Mouse (Mus musculus) limb, embryonic 11.5 days (tissue): ENCODE data around the gene Gm5936. TPM values are rescaled to one million over a fixed set of nuclear protein-coding genes. Genes with fewer than 3 reads are reported as not detected.
"Not testable (repeated sequence)": the region's sequence is repeated elsewhere in the genome, so short reads cannot be mapped to it uniquely, and the experiment has no call there.

Experiments used
- ATAC-seq: fragments of 200-750 bp; cut with Nextera tagmentation; 2 replicates; pipeline ENCODE4 v1.8.0; 2017; ENCODE audit warnings: low read depth; ENCODE audit not compliant: insufficient number of reproducible peaks, low FRiP score, low TSS enrichment
- DNase-seq: peaks from one replicate; pipeline ENCODE4 v3.0.0-alpha.2; 2015; ENCODE audit warnings: low spot score
- H3K27ac ChIP-seq: fragments of 300-500 bp; sonication (generic); replicated peaks from 2 replicates; pipeline ENCODE4 v1.5.1; 2014; ENCODE audit warnings: low read depth, mild to moderate bottlenecking, low read length
- H3K27me3 ChIP-seq: fragments of 300-500 bp; sonication (generic); 2 replicates; pipeline ENCODE4 v1.6.1; 2014; ENCODE audit warnings: mild to moderate bottlenecking, low read length, mixed read lengths; ENCODE audit not compliant: control insufficient read depth, insufficient read depth
- H3K36me3 ChIP-seq: fragments of 300-500 bp; sonication (generic); 2 replicates; pipeline ENCODE4 v1.6.1; 2014; ENCODE audit warnings: mild to moderate bottlenecking, low read length, moderate library complexity, mixed read lengths; ENCODE audit not compliant: control insufficient read depth, insufficient read depth
- H3K4me1 ChIP-seq: fragments of 300-500 bp; sonication (generic); 2 replicates; pipeline ENCODE4 v1.6.1; 2014; ENCODE audit warnings: low read length, mixed read lengths; ENCODE audit not compliant: control insufficient read depth, insufficient read depth
- H3K4me2 ChIP-seq: fragments of 300-500 bp; sonication (generic); 2 replicates; pipeline ENCODE4 v1.6.1; 2014; ENCODE audit warnings: low read depth, mild to moderate bottlenecking, moderate library complexity; ENCODE audit not compliant: severe bottlenecking
- H3K4me3 ChIP-seq: fragments of 300-500 bp; sonication (generic); 2 replicates; pipeline ENCODE4 v1.5.1; 2014; ENCODE audit warnings: low read depth, low read length
- H3K9ac ChIP-seq: fragments of 300-500 bp; sonication (generic); 2 replicates; pipeline ENCODE4 v1.6.1; 2014; ENCODE audit warnings: mild to moderate bottlenecking, low read length
- H3K9me3 ChIP-seq: fragments of 300-500 bp; sonication (generic); 2 replicates; pipeline ENCODE4 v1.6.1; 2016; ENCODE audit warnings: low read length; ENCODE audit not compliant: control insufficient read depth
- WGBS: fragments of 180-500 bp; shearing (Covaris S2); extraction: QIAGEN DNeasy Blood & Tissue Kit; methylation state at CpG from one replicate; pipeline ENCODE4 v1.1.7; 2014; 5-methylcytosine and 5-hydroxymethylcytosine counted together
- polyA plus RNA-seq: library from polyadenylated mRNA; unstranded; fragments of >200 nt; fragmentation: Nextera tagmentation; extraction: Ambion mirVana; gene quantifications from 2 replicates; pipeline ENCODE4 v1.2.1, GENCODE M21; 2014

The Gm5936 gene
- polyA plus RNA-seq: not detected in 2 replicates

DNA sequence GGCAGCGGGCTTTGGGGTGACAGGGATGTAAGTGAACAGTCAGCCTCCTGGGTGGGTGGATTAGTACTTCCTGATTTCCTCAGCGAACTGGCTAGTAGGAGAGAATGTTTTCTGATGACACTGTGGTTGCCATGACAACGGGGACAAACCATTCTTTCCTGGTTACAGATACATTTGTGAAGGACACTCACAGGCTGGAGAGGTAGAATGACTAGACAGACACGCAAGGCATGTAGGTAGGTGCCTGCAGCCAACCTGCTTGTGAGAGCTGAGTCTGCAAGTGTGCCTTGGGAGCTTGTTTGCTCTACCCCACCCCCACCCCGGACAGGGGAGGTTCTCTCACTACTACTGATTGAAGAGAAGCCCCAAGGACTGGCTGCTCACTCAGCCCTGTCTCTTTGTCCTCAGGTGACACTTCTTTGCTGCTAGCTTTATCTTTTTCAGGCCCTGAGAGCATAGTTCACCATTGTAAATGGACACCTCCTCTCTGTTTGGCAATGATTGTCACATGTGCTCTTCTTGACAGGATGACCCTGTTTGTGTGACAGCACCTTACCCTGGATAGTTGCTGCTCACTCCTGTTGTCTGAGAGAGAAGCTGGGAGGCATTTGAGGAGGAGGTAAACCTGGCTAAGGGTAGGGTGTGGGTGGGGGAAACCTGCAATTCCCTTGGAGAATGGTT lies at the start of gene Gm5936:
TSS of gene Gm5936 (plus strand) at position 355 of the 681 bp plus-strand sequence.
- H3K4me2 ChIP-seq, H3K36me3 ChIP-seq, DNase-seq, H3K9ac ChIP-seq, H3K4me3 ChIP-seq, H3K4me1 ChIP-seq, H3K27me3 ChIP-seq, H3K9me3 ChIP-seq, ATAC-seq, H3K27ac ChIP-seq: not testable (repeated sequence)
- WGBS: 65% methylated on average over 3 of the region's 5 CpGs

DNA sequence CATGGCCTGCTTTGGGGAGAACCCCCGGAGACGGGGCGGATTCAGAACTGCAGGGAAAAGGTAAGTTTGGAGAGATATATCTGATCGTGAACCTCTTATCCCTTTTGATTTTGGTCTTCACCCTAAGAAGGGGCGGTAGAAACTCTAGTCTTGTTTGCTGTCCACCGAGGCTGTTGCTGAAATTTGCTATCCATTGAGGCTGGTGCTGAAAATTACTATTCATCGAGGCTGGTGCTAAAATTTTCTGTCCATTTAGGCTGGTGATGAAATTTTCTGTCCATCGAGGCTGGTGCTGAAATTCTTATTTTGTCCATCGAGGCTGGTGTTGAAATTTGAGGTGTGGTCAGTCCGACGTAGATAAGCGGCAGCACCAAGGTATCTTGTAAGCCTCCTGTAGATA lies 19.1 kb downstream of the Gm5936 start:
- ATAC-seq, H3K27ac ChIP-seq, H3K4me1 ChIP-seq, H3K27me3 ChIP-seq, H3K4me3 ChIP-seq, H3K4me2 ChIP-seq, H3K36me3 ChIP-seq, H3K9me3 ChIP-seq, H3K9ac ChIP-seq: not testable (repeated sequence)
- peak; percentile 22 for DNase-seq
- WGBS: 92% methylated on average over 12 of the region's 12 CpGs

DNA sequence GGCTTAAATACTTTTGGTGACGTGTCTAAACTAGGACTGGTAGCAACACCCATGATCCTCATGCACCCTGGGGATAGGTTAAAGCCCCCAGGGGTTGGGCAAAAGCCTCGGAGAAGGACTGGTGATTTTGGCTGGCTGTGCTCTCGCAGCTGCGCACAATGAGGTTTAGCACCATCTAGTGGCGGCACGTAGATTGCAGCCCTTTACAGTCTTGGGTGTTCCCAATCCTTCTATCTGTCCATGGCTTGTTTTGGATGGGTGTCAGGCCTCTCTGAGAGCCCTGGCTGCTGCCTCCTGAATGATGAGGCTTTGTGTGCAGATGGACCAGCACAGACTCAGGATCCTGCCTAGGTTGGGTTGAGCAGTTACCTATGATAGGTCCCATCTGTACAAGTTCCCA lies 43.1 kb downstream of the Gm5936 start:
- H3K9ac ChIP-seq, H3K36me3 ChIP-seq, H3K4me3 ChIP-seq, ATAC-seq, H3K27me3 ChIP-seq, H3K9me3 ChIP-seq, DNase-seq, H3K4me2 ChIP-seq, H3K27ac ChIP-seq, H3K4me1 ChIP-seq: not testable (repeated sequence)
- 56% methylated on average over 2 of the region's 6 CpGs for WGBS

Other genes with a start within 250 kb of the Gm5936 start
- gene Olfr1325, start 244.5 kb upstream of the Gm5936 start, polyA plus RNA-seq: not detected in 2 replicates
- gene Gm5640, start 191.6 kb upstream of the Gm5936 start, polyA plus RNA-seq: not detected in 2 replicates
- gene Gm6890, start 96.3 kb upstream of the Gm5936 start, polyA plus RNA-seq: not detected in 2 replicates
- gene Gab3, start 248.3 kb downstream of the Gm5936 start, polyA plus RNA-seq: 0.84 and 1.2 TPM in 2 replicates